Mouse (Mus musculus) myocyte (in vitro differentiated cells): ENCODE measurements around the gene Rasa4. TPM values are rescaled to one million over a fixed set of nuclear protein-coding genes. Genes with fewer than 3 reads are reported as not detected.

Source experiments
- H3K27me3 ChIP-seq: one replicate; pipeline ENCODE4 v1.6.1; 2011; ENCODE audit not compliant: control insufficient read depth, insufficient read depth, insufficient read length
- H3K36me3 ChIP-seq: one replicate; pipeline ENCODE4 v1.6.1; 2011; ENCODE audit not compliant: control insufficient read depth, insufficient read depth
- H3K4me2 ChIP-seq: one replicate; pipeline ENCODE4 v1.6.1; 2011; ENCODE audit warnings: low read depth, control low read depth
- H3K4me3 ChIP-seq: one replicate; pipeline ENCODE4 v1.5.1; 2011; ENCODE audit warnings: mild to moderate bottlenecking, control low read depth, moderate library complexity
- H3K79me2 ChIP-seq: one replicate; pipeline ENCODE4 v1.6.1; 2011; ENCODE audit not compliant: control insufficient read depth, insufficient read depth
- H3ac ChIP-seq: one replicate; pipeline ENCODE4 v1.6.1; 2011; ENCODE audit not compliant: control insufficient read depth, insufficient read length
- CEBPB ChIP-seq: IDR thresholded peaks from 2 replicates; pipeline ENCODE4 v1.6.1; 2011; ENCODE audit warnings: mild to moderate bottlenecking, moderate library complexity; ENCODE audit not compliant: poor library complexity, insufficient read depth, severe bottlenecking
- E2F4 ChIP-seq: IDR thresholded peaks from one replicate; pipeline ENCODE4 v1.6.1; 2011; ENCODE audit warnings: mild to moderate bottlenecking, control low read depth, moderate library complexity; ENCODE audit not compliant: insufficient read depth
- MAX ChIP-seq: IDR thresholded peaks from one replicate; pipeline ENCODE4 v1.6.1; 2011; ENCODE audit warnings: low read depth, mild to moderate bottlenecking, control low read depth
- MYOD1 ChIP-seq, 3 experiments: IDR thresholded peaks; one replicate each; pipeline ENCODE4 v1.6.1; 2011; ENCODE audit warnings: control low read depth in 2 of 3, low read depth in 2 of 3, mild to moderate bottlenecking in 2 of 3, moderate library complexity in 1 of 3; ENCODE audit not compliant: insufficient read length in 2 of 3, control insufficient read depth in 1 of 3
- MYOG ChIP-seq, 3 experiments: IDR thresholded peaks; one replicate each; pipeline ENCODE4 v1.6.1; 2011; ENCODE audit warnings: control low read depth in 2 of 3, low read depth in 2 of 3, mild to moderate bottlenecking in 2 of 3; ENCODE audit not compliant: insufficient read length in 2 of 3, control insufficient read depth in 1 of 3, insufficient read depth in 1 of 3
- POLR2A ChIP-seq: IDR thresholded peaks from one replicate; pipeline ENCODE4 v1.6.1; 2011; ENCODE audit warnings: low read depth, mild to moderate bottlenecking, control low read depth, moderate library complexity; ENCODE audit not compliant: insufficient read length
- POLR2AphosphoS2 ChIP-seq: IDR thresholded peaks from one replicate; pipeline ENCODE4 v1.6.1; 2011; ENCODE audit warnings: low read depth, control low read depth; ENCODE audit not compliant: insufficient read length
- REST ChIP-seq: IDR thresholded peaks from one replicate; pipeline ENCODE4 v1.6.1; 2011; ENCODE audit warnings: mild to moderate bottlenecking, control low read depth, moderate library complexity; ENCODE audit not compliant: insufficient read depth, insufficient read length
- SRF ChIP-seq: IDR thresholded peaks from one replicate; pipeline ENCODE4 v1.6.1; 2011; ENCODE audit warnings: low read depth; ENCODE audit not compliant: control insufficient read depth, insufficient read length
- TCF12 ChIP-seq: IDR thresholded peaks from one replicate; pipeline ENCODE4 v1.6.1; 2011; ENCODE audit warnings: mild to moderate bottlenecking, control low read depth; ENCODE audit not compliant: poor library complexity, insufficient read depth, severe bottlenecking
- TCF3 ChIP-seq: IDR thresholded peaks from one replicate; pipeline ENCODE4 v1.6.1; 2011; ENCODE audit warnings: low read depth, control low read depth; ENCODE audit not compliant: insufficient read length
- USF1 ChIP-seq: IDR thresholded peaks from one replicate; pipeline ENCODE4 v1.6.1; 2011; ENCODE audit warnings: low read depth, mild to moderate bottlenecking, control low read depth, moderate library complexity
- polyA plus RNA-seq: library from polyadenylated mRNA; unstranded; fragments of >200 nt; fragmentation: generic; extraction: Trizol; gene quantifications from one replicate; pipeline ENCODE4 v1.2.1, GENCODE M21; 2012; ENCODE audit warnings: missing spikeins

The Rasa4 gene
- polyA plus RNA-seq, 1 experiment: 26.9 TPM

GRCm38 (mm10) chr5:136137658-136138274 lies 54.0 kb downstream of the Rasa4 start:
- no peak overlapping the region for H3K4me2 ChIP-seq
- no peak overlapping the region for H3ac ChIP-seq
- H3K27me3 ChIP-seq: no peaks in the 10 kb centered on the region
- H3K4me3 ChIP-seq: peak overlapping the region; percentile 96
- peaks cover 20% of the 10 kb centered on the region for H3K79me2 ChIP-seq
- H3K36me3 ChIP-seq: peaks cover 2% of the 10 kb centered on the region
- TF ChIP-seq POLR2AphosphoS2 (no peak), CEBPB (no peak), MAX (no peak), POLR2A (no peak), REST (no peak), USF1 (no peak), SRF (no peak), TCF12 (no peak), E2F4 (no peak), MYOD1 (IDR thresholded peaks at IDR 0.05; ENCODE audit: control insufficient read depth in 1 of 3, insufficient read length in 2 of 3, low read depth in 2 of 3) (no peak), TCF3 (no peak), MYOG (IDR thresholded peaks at IDR 0.05; ENCODE audit: control insufficient read depth in 1 of 3, insufficient read depth in 1 of 3, insufficient read length in 2 of 3, low read depth in 2 of 3) (no peak)

- H3K4me3 ChIP-seq: no peak overlapping the region
Measured at GRCm38 (mm10) chr5:136139393-136139792, 55.7 kb downstream of the Rasa4 start.

GRCm38 (mm10) chr5:136140057-136140482 lies 56.4 kb downstream of the Rasa4 start:
- H3K4me2 ChIP-seq: no peak overlapping the region
- H3K79me2 ChIP-seq: peaks cover 15% of the 10 kb centered on the region
- H3K27me3 ChIP-seq: no peaks in the 10 kb centered on the region
- TF ChIP-seq USF1 (no peak), CEBPB (no peak), E2F4 (no peak), MYOG (IDR thresholded peaks at IDR 0.05; ENCODE audit: control insufficient read depth in 1 of 3, insufficient read depth in 1 of 3, insufficient read length in 2 of 3, low read depth in 2 of 3) (no peak), TCF3 (no peak), MYOD1 (IDR thresholded peaks at IDR 0.05; ENCODE audit: control insufficient read depth in 1 of 3, insufficient read length in 2 of 3, low read depth in 2 of 3) (no peak), MAX (no peak), POLR2A (no peak), REST (no peak), POLR2AphosphoS2 (no peak), TCF12 (no peak), SRF (no peak)
- H3K4me3 ChIP-seq: no peak overlapping the region
- H3ac ChIP-seq: no peak overlapping the region
- peaks cover 2% of the 10 kb centered on the region for H3K36me3 ChIP-seq

More at GRCm38 (mm10) chr5:136139393-136139792, 55.7 kb downstream of the Rasa4 start:
- H3K4me2 ChIP-seq: no peak overlapping the region
- no peak for TF ChIP-seq CEBPB
- no peak for TF ChIP-seq TCF12
- no peak for TF ChIP-seq MYOG (IDR thresholded peaks at IDR 0.05; ENCODE audit: control insufficient read depth in 1 of 3, insufficient read depth in 1 of 3, insufficient read length in 2 of 3, low read depth in 2 of 3)
- TF ChIP-seq SRF: no peak
- H3K36me3 ChIP-seq: peaks cover 2% of the 10 kb centered on the region
- H3K79me2 ChIP-seq: peaks cover 20% of the 10 kb centered on the region
- no peaks in the 10 kb centered on the region for H3K27me3 ChIP-seq
- no peak overlapping the region for H3ac ChIP-seq

GRCm38 (mm10) chr5:136142746-136143145 lies 59.0 kb downstream of the Rasa4 start:
- TF ChIP-seq MAX (no peak), CEBPB (no peak), USF1 (no peak), MYOG (IDR thresholded peaks at IDR 0.05; ENCODE audit: control insufficient read depth in 1 of 3, insufficient read depth in 1 of 3, insufficient read length in 2 of 3, low read depth in 2 of 3) (no peak), REST (no peak), POLR2AphosphoS2 (no peak), SRF (no peak), TCF3 (no peak), POLR2A (no peak), TCF12 (no peak), E2F4 (no peak), MYOD1 (IDR thresholded peaks at IDR 0.05; ENCODE audit: control insufficient read depth in 1 of 3, insufficient read length in 2 of 3, low read depth in 2 of 3) (no peak)
- Histone ChIP-seq H3K79me2 (no peaks in the 10 kb centered on the region), H3K36me3 (peaks cover 2% of the 10 kb centered on the region), H3K27me3 (no peaks in the 10 kb centered on the region), H3K4me2 (no peak overlapping the region), H3K4me3 (no peak overlapping the region), H3ac (no peak overlapping the region)

- no peak overlapping the region for H3ac ChIP-seq
- no peak overlapping the region for H3K4me3 ChIP-seq
- no peak overlapping the region for H3K4me2 ChIP-seq
- H3K27me3 ChIP-seq: no peaks in the 10 kb centered on the region
- no peaks in the 10 kb centered on the region for H3K79me2 ChIP-seq
- H3K36me3 ChIP-seq: peaks cover 2% of the 10 kb centered on the region
- TF ChIP-seq MAX: no peak
- TF ChIP-seq MYOD1 (IDR thresholded peaks at IDR 0.05; ENCODE audit: control insufficient read depth in 1 of 3, insufficient read length in 2 of 3, low read depth in 2 of 3): no peak
- TF ChIP-seq POLR2A: no peak
- TF ChIP-seq REST: no peak
- no peak for TF ChIP-seq TCF3
- no peak for TF ChIP-seq USF1
- no peak for TF ChIP-seq E2F4
- TF ChIP-seq SRF: no peak
- TF ChIP-seq TCF12: no peak
- TF ChIP-seq POLR2AphosphoS2: no peak
- TF ChIP-seq MYOG (IDR thresholded peaks at IDR 0.05; ENCODE audit: control insufficient read depth in 1 of 3, insufficient read depth in 1 of 3, insufficient read length in 2 of 3, low read depth in 2 of 3): no peak
- no peak for TF ChIP-seq CEBPB
Measured at GRCm38 (mm10) chr5:136143161-136143755, 59.5 kb downstream of the Rasa4 start.
